Comparison of ENCODE assay signal across 10 mouse cellular contexts in genomic region chr13:69687023-69687422, GRCm38 (mm10). TPM values are rescaled to one million over a fixed set of nuclear protein-coding genes. Genes with fewer than 3 reads are reported as not detected.
A peak's percentile ranks its signal among the peaks of the same experiment; 100 is the strongest.
DNase-seq lines count a peak whose midpoint lies in the region; ATAC-seq and TF ChIP-seq lines count a peak whose summit lies in the region.
"Had no signal": no experiment of that assay in that cellular context is flagged by ENCODE, and none has a peak within 500 bp of the region (broad histone marks: within the 10 kb centered on the region; RNA-seq: fewer than 3 reads in every experiment).

No protein-coding gene starts in this region.

- H3K36me3 ChIP-seq in stomach, postnatal 0 days (ENCODE audit: control insufficient read depth, insufficient read depth, low read length) = no peaks in the 10 kb centered on the region
- H3K36me3 ChIP-seq: embryonic facial prominence, embryonic 12.5 days; forebrain, embryonic 15.5 days had no signal

- WGBS in stomach, postnatal 0 days = 50% methylated on average over 1 of the region's 1 CpGs

- peak; percentile 67 for ATAC-seq in frontal cortex, adult (ENCODE audit: low TSS enrichment)
- no peak for ATAC-seq in stomach, postnatal 0 days (ENCODE audit: low FRiP score, low TSS enrichment)
- ATAC-seq: forebrain, embryonic 15.5 days had no signal

- no peak for DNase-seq in frontal cortex, postnatal 14 days (ENCODE audit: low spot score in 2 of 2)
- peak; percentile 20 to 29 for DNase-seq in kidney, postnatal 4 days
- no peak for DNase-seq in kidney, postnatal 14 days
- DNase-seq in retina, postnatal 1 day = peak; percentile 34
- no peak for DNase-seq in retina, embryonic 14.5 days (ENCODE audit: low spot score)
- DNase-seq in stomach, postnatal 0 days (ENCODE audit: low spot score) = no peak
- no peak for DNase-seq in thymus, postnatal 25 days

- H3K4me2 ChIP-seq in stomach, postnatal 0 days (replicated peaks; ENCODE audit: low read depth) = no peak overlapping the region
- H3K4me2 ChIP-seq: embryonic facial prominence, embryonic 12.5 days; forebrain, embryonic 15.5 days had no signal

- TF ChIP-seq EP300 in stomach, postnatal 0 days (optimal IDR thresholded peaks at IDR 0.05) = no peak

- no peaks in the 10 kb centered on the region for H3K27me3 ChIP-seq in stomach, postnatal 0 days (ENCODE audit: control insufficient read depth, insufficient read depth, low read length)
- H3K27me3 ChIP-seq: embryonic facial prominence, embryonic 12.5 days; forebrain, embryonic 15.5 days had no signal

- H3K9me3 ChIP-seq in stomach, postnatal 0 days (ENCODE audit: control insufficient read depth, low read length) = no peaks in the 10 kb centered on the region
- H3K9me3 ChIP-seq: embryonic facial prominence, embryonic 12.5 days; forebrain, embryonic 15.5 days had no signal

- H3K4me1 ChIP-seq in stomach, postnatal 0 days (replicated peaks; ENCODE audit: control insufficient read depth, insufficient read depth) = no peaks in the 10 kb centered on the region

- no peak overlapping the region for H3K9ac ChIP-seq in stomach, postnatal 0 days (ENCODE audit: low read length)
- H3K9ac ChIP-seq: embryonic facial prominence, embryonic 12.5 days; forebrain, embryonic 15.5 days had no signal

- no peak overlapping the region for H3K4me3 ChIP-seq in stomach, postnatal 0 days (ENCODE audit: low read depth, low read length)
- H3K4me3 ChIP-seq: embryonic facial prominence, embryonic 12.5 days; forebrain, embryonic 15.5 days had no signal

- no peak overlapping the region for H3K27ac ChIP-seq in stomach, postnatal 0 days (replicated peaks)
- H3K27ac ChIP-seq: embryonic facial prominence, embryonic 12.5 days; forebrain, embryonic 15.5 days had no signal

- TF ChIP-seq CTCF in stomach, postnatal 0 days (IDR thresholded peaks at IDR 0.05; ENCODE audit: low read depth) = peak; percentile 52

RNA-seq across cellular contexts. Expression of gene Ube2ql1, which starts 52.7 kb away (rescaled TPM):
- polyA plus RNA-seq in stomach, postnatal 0 days (2015; fragmentation: Nextera tagmentation; extraction: Ambion mirVana) = 0.10 and 0.11 TPM in 2 replicates

Comparison
In these comparisons a context has a peak if more than half of its experiments do, and no peak if none do; other contexts are left out.
1. DNase-seq: peak in kidney, postnatal 4 days (2 of 2) and retina, postnatal 1 day (single experiment); none in frontal cortex, postnatal 14 days (0 of 2), kidney, postnatal 14 days (single experiment), retina, embryonic 14.5 days (single experiment), stomach, postnatal 0 days (single experiment) and thymus, postnatal 25 days (single experiment).